Mouse (Mus musculus) ES-CJ7 (cell line): ENCODE measurements around the gene Nmral1.
A peak's percentile ranks its signal among the peaks of the same experiment; 100 is the strongest.

Source experiments
- DNase-seq: peaks from one replicate; pipeline ENCODE4 v3.0.0; 2011; ENCODE audit warnings: low read depth, low spot score

Nmral1 gene

GRCm38 (mm10) chr16:4718753-4719518, at the start of gene Nmral1:
Gene Nmral1, minus strand, starts transcription at chr16:4719356.
- peak; percentile 87 for DNase-seq

- no peak for DNase-seq
Measured at GRCm38 (mm10) chr16:4768719-4769118, 49.6 kb upstream of the Nmral1 start.

GRCm38 (mm10) chr16:4767012-4767790, 48.0 kb upstream of the Nmral1 start:
- no peak for DNase-seq

- DNase-seq: no peak
Measured at GRCm38 (mm10) chr16:4765852-4766251, 46.7 kb upstream of the Nmral1 start.

- peak; percentile 61 for DNase-seq
Measured at GRCm38 (mm10) chr16:4763276-4763675, 44.1 kb upstream of the Nmral1 start.

GRCm38 (mm10) chr16:4762437-4762836, 43.3 kb upstream of the Nmral1 start:
- no peak for DNase-seq

- peak; percentile 26 for DNase-seq
Measured at GRCm38 (mm10) chr16:4756660-4757335, 37.6 kb upstream of the Nmral1 start.

- DNase-seq: no peak
Measured at GRCm38 (mm10) chr16:4754045-4754444, 34.9 kb upstream of the Nmral1 start.

GRCm38 (mm10) chr16:4752155-4752554, 33.0 kb upstream of the Nmral1 start:
- DNase-seq: no peak

GRCm38 (mm10) chr16:4742186-4742585, 23.0 kb upstream of the Nmral1 start:
- no peak for DNase-seq

- DNase-seq: no peak
Measured at GRCm38 (mm10) chr16:4739994-4740393, 20.8 kb upstream of the Nmral1 start.

- DNase-seq: no peak
Measured at GRCm38 (mm10) chr16:4736262-4736661, 17.1 kb upstream of the Nmral1 start.

GRCm38 (mm10) chr16:4730776-4731358, 11.7 kb upstream of the Nmral1 start:
- DNase-seq: no peak

- no peak for DNase-seq
Measured at GRCm38 (mm10) chr16:4727963-4728362, 8.8 kb upstream of the Nmral1 start.

GRCm38 (mm10) chr16:4727526-4727925, 8.4 kb upstream of the Nmral1 start:
- DNase-seq: no peak

- peak; percentile 58 for DNase-seq
Measured at GRCm38 (mm10) chr16:4726528-4727128, 7.5 kb upstream of the Nmral1 start.

GRCm38 (mm10) chr16:4725780-4726527, 6.8 kb upstream of the Nmral1 start, which contains the start of gene Hmox2:
Gene Hmox2, plus strand, starts transcription at chr16:4726361.
- DNase-seq: peak; percentile 92

GRCm38 (mm10) chr16:4725266-4725665, 6.1 kb upstream of the Nmral1 start:
- DNase-seq: no peak

GRCm38 (mm10) chr16:4722915-4723209, 3.7 kb upstream of the Nmral1 start:
- DNase-seq: no peak

GRCm38 (mm10) chr16:4722128-4722914, 3.2 kb upstream of the Nmral1 start:
- DNase-seq: no peak
